Mouse (Mus musculus): ENCODE data around the gene Ndufa7.
"Not testable (repeated sequence)": the region's sequence is repeated elsewhere in the genome, so short reads cannot be mapped to it uniquely, and the experiment has no call there.

Gene Ndufa7

DNA sequence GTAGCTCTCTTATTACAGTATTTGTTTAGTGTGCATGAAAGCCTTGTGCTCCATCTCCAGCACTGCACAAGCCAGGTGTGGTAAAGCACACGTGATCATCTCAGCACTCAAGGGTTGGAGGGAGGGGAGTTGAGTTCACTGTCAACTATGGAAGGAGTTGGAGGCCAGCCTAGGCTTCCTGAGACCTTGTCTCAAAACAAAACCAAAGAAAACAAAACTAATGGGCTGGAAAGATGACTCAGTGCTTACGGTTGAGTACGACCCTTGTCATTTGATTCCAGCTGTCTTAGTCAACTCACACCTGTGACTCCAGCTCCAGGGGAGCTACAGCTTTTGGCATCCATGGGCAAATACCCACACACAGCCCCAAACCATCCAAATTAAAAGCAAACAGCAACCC lies 11.9 kb upstream of the Ndufa7 start:
- peak in 1 of 2 experiments; percentile 39 for DNase-seq

GRCm38 (mm10) chr17:33812990-33813389 lies 11.4 kb upstream of the Ndufa7 start:
- peak; percentile 54 to 63 for DNase-seq

GRCm38 (mm10) chr17:33815399-33815798 lies 9.0 kb upstream of the Ndufa7 start:
- no peak for DNase-seq

- peak in 1 of 2 experiments; percentile 6 for DNase-seq
Observed at GRCm38 (mm10) chr17:33816612-33817011, 7.8 kb upstream of the Ndufa7 start.

- peak; percentile 92 to 96 for DNase-seq
Observed at GRCm38 (mm10) chr17:33817184-33817968, 7.0 kb upstream of the Ndufa7 start.

DNA sequence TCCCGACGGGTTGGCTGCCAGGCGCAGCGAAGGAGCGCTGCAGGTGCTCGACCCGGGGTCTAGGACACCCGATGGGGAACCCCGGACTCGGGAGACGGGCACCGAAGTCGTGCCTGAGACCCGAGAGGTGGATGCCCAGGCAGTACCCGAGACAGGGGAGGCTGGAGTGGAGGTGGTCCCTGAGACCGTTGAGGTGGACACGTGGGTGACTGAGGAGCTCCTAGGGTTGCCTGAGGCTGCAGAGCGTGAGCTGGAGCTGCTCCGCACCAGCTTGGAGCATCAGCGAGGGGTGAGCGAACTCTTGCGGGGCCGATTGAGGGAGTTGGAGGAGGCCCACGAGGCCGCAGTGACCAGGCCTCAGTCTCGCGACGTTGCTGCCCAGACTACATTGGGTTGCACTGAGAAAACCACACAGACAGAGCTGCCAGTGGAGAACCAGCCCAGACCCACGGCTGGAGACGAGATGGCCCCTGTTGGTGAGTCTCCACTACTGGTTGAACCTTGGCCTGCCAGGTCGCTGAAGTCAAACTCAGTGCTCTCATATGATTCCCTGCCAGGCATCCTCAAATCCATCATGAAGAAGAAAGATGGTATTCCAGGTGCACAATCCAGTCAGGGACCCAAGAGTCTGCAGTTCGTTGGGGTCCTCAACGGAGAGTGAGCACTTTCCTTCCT lies 6.3 kb upstream of the Ndufa7 start:
- no peak for DNase-seq

GRCm38 (mm10) chr17:33822436-33822959 lies 1.9 kb upstream of the Ndufa7 start:
- DNase-seq, result peak in 1 of 2 experiments; percentile 44

GRCm38 (mm10) chr17:33823171-33823570 lies 1.2 kb upstream of the Ndufa7 start:
- DNase-seq, result not testable (repeated sequence)

DNA sequence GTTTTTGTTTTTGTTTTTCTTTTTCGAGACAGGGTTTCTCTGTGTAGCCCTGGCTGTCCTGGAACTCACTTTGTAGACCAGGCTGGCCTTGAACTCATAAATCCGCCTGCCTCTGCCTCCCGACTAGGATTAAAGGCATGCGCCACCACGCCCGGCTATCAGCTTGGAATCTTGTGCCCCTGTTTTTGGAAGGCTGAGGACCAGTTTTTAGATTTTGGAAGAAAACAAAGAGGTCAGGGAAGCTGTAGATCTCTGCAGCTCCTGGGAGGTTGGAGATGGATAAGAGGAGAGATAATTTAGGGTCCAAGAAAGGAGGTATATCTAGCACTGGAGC lies 592 bp downstream of the Ndufa7 start:
- not testable (repeated sequence) for DNase-seq

DNA sequence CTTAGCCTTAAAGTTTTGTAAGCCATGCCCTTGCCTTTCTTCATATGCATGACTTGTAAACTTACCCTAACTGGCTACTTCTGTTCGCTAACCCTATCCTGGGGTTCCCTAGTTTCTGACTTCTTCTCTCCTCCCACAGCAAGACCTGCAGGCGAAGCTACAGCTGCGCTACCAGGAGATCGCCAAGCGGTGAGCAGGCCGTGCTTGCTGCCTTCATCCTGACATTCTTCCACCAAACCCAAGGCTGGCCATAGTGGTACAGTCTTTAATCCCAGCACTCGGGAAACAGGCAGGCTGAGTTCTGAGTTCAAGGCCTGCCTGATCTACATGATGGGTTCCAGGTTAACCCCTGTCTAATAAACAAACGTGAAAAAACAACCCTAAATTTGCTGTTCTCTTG lies 1.1 kb downstream of the Ndufa7 start:
- no peak for DNase-seq

GRCm38 (mm10) chr17:33826850-33827249 lies 2.5 kb downstream of the Ndufa7 start:
- peak; percentile 75 to 82 for DNase-seq

DNA sequence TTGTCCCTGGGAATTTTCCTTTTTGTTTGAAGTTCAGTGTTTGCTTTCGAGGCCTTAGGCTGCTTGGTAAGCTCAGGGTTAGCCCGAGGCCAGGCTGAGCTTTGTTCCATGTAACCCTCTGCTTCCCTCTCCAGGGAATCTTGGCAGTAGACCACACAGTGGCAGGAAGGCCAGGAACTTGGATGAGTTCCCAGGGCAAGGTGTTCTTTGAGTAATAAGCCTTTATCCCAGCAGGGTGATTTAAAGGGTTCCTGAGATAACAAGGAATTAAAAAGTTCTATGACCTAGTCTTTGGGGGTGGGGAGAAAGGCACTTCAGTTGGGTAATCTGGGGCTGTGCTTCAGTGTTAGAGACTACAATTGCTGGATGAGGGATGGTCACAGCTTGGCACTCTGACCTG lies 4.5 kb downstream of the Ndufa7 start:
- DNase-seq, result peak; percentile 46 to 66

DNA sequence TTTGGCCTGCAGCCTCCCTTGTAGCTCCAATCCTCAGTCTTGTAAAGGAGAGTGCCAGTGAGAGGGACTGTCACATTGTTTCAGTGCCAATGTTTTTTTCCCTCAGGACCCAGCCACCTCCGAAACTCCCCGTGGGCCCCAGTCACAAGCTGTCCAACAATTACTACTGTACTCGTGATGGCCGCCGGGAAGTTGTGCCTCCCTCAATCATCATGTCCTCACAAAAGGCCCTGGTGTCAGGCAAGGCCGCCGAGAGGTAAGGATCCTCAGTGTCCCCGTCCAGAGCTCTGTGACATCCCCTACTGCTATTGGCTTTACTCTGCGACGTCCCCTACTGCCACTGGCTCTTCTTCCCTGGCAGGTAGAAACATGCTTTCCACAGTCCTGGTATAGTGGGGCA lies 5.2 kb downstream of the Ndufa7 start:
- no peak for DNase-seq

- DNase-seq, result peak; percentile 92 to 95
Observed at GRCm38 (mm10) chr17:33842966-33843795, 18.8 kb downstream of the Ndufa7 start, which contains the start of gene Cd320. Cd320 (plus strand) TSS chr17:33843091.

- DNase-seq, result no peak
Observed at GRCm38 (mm10) chr17:33844196-33844595, 19.8 kb downstream of the Ndufa7 start.

DNA sequence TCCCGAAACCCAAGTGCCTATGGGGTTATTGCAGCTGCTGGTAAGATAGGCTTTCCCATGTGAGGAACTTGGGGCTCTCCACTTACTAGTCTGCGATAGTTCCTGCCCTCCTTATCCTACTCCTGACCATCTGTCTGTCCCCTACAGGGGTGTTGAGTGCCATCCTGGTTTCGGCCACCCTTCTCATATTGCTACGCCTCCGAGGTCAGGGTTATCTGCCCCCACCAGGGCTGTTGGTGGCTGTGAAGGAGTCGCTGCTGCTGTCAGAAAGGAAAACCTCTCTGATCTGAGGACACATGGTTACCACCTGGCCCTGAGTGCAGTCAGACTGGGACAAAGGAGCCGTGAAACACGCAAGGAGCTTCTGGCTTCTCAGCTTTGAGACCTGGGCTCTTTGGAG lies 23.8 kb downstream of the Ndufa7 start:
- no peak for DNase-seq

GRCm38 (mm10) chr17:33851331-33851730 lies 27.0 kb downstream of the Ndufa7 start:
- no peak for DNase-seq

DNA sequence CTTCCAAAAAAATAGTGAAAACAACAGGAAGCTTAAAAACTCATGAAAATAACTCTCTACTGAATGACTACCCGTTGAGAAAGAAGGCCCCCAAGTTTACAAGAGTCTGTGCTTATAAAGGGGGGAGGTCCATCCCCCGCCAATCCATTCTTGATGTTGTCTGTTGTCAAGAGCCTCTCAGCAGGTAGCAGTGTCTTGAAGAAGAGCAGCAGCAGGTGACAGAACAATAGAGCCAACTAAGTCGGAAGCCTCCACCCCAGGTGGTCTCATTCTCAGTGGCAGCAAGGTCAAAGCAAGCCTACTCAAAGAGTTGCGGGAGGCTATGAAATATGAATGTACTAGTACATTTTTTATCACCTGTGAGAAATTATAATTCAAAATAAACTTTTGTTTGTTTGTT lies 33.4 kb downstream of the Ndufa7 start:
- DNase-seq, result no peak

- peak; percentile 43 to 65 for DNase-seq
Observed at GRCm38 (mm10) chr17:33865330-33866030, 41.1 kb downstream of the Ndufa7 start.

DNA sequence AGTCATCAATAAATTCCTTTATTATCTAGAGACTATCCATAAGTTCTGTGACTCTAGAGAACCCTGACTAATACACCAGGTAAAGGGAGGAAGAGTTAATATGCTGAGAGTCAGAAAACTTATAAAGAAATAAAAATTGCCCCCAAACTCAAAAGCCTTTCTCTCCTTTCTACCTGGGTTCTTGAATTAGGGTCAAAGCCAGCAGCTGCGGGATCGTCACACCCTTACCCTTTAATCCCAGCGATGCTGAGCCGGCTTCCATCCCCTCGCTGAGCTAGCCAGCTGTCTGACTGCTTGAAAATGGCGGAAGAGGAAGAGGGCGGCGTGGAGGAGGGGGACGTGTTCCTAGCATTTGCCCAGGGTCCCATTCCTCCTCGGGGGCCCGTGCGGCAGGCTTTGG lies 49.2 kb downstream of the Ndufa7 start, which contains the start of gene Gm7029:
Gene Gm7029, plus strand, starts transcription at position 301 of the 400 bp plus-strand sequence.
- not testable (repeated sequence) for DNase-seq

DNA sequence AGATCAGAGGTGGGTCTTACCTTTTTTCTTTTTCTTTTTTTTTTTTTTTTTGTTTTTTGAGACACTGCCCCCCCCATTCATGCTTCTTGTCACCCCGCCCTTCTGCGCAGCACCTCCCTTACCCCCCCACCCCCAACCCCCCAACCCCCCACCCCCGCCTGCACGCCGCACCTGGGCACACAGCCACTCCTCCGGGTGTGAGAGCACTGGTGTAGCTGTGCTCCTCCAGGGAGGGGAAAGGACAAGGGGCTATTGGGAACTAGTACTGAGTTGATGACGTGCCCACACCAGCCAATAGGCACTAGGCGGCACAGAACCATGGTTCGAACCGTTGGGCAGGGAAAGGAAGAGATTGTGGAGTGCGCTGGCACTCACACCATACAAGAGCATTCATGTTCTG lies 50.0 kb downstream of the Ndufa7 start:
- DNase-seq, result no peak

DNA sequence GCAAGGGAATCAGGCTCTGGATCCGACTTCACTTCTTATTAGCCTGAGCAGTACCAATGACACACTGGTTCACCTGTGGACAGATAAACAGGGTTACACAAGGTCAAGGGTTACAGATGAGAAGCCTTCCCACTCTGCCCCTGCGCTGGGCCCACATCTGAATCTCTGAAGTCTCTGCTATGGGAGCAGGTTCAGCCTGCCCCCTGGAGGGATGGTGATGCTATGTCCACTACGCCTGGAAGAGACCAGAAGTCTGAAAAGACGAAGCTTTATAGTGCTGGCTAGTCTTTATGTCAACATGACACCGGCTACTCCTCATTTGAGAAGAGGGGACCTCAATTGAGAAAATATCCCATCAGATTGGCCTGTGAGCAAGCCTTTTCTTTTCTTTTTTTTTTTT lies 51.4 kb downstream of the Ndufa7 start:
- peak; percentile 22 to 57 for DNase-seq
